Comparison of ENCODE assay signal across 8 mouse cellular contexts in the genomic region with DNA sequence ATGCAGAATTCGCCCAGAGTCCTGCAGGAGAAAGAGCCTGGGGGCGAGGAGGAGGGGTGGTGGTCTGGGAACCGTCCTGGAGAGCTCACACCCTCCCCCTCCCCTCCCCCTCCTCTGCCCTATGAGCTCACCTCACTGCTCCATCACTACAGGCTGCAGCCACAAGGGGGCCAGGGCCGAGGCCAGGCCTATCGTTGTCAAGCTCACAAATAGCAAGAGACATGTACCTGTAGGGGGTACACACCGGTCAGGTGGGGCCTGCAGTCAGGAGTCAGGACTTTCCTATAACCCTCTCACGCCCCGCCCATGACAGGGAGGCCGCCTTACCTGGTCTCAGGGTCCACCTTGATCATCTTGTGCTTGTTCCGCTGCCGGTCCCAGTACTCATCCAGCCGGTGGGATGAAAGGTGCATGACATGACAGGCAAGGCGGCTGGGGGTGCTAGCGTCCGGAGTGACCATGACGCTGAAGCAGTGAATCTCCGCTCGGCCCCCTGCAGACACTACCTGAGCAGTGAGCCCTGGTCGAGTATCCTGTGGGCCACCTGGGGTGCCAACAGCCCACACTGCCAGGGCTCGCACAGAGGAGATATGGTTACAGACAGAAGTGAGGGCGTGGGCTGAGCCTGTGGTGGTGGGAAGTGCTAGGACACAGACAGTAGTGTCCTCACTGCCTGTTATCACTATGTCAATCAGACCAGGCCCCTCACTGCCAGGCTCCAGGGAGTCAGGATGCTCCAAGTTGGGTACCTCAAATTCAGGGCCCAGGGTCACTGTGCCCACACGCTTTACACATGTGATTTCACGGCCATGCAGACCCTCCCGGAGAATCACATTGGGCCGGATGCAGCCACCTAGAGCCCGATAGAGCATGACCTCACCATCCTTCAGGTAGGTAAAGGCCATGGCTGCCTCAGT. TPM values are rescaled to one million over a fixed set of nuclear protein-coding genes. Genes with fewer than 3 reads are reported as not detected.
DNase-seq lines count a peak whose midpoint lies in the region; ATAC-seq and TF ChIP-seq lines count a peak whose summit lies in the region.

No protein-coding gene starts in this region.

- peak; percentile 44 to 71 (median 63); a peak in 5 of 6 replicates for TF ChIP-seq CTCF in MEL (IDR thresholded peaks at IDR 0.05 in 2 of 3, conservative IDR thresholded peaks at IDR 0.05 in 1 of 3; ENCODE audit: control insufficient read depth in 1 of 3, insufficient read depth in 1 of 3, low read depth in 2 of 3, low read length in 3 of 3, poor library complexity in 1 of 3, severe bottlenecking in 1 of 3)
- TF ChIP-seq CTCF in cerebellum, adult 2 months (IDR thresholded peaks at IDR 0.05; ENCODE audit: borderline replicate concordance, insufficient read depth, low read depth, low read length) = peak; percentile 50

- H3K27me3 ChIP-seq in MEL (ENCODE audit: control insufficient read depth in 1 of 2, insufficient read depth in 2 of 2, low read length in 2 of 2) = no peaks in the 10 kb centered on the region
- H3K27me3 ChIP-seq in cerebellum, adult 2 months (ENCODE audit: control insufficient read depth, insufficient read depth, low read length) = no peaks in the 10 kb centered on the region
- no peaks in the 10 kb centered on the region for H3K27me3 ChIP-seq in lung, embryonic 15.5 days
- H3K27me3 ChIP-seq in splenic B cell, adult 2 months (ENCODE audit: control insufficient read depth, insufficient read depth, low read length, poor library complexity, severe bottlenecking) = no peaks in the 10 kb centered on the region

- no peak overlapping the region for H3K4me2 ChIP-seq in lung, embryonic 15.5 days

- peaks cover 17% of the 10 kb centered on the region for H3K79me2 ChIP-seq in MEL (ENCODE audit: control insufficient read depth, insufficient read depth, low read length, poor library complexity)

- peak; percentile 33 for TF ChIP-seq RAD21 in MEL (IDR thresholded peaks at IDR 0.05; ENCODE audit: low read depth, low read length)

- ATAC-seq in lung, embryonic 15.5 days (ENCODE audit: borderline replicate concordance, extremely low read depth, low FRiP score, low TSS enrichment) = no peak

- no peaks in the 10 kb centered on the region for H3K9me3 ChIP-seq in MEL (replicated peaks; ENCODE audit: insufficient read depth, low read length)
- no peaks in the 10 kb centered on the region for H3K9me3 ChIP-seq in lung, embryonic 15.5 days

- no peak for TF ChIP-seq POLR2A in MEL (IDR thresholded peaks at IDR 0.05; ENCODE audit: control insufficient read depth in 1 of 2, insufficient read depth in 1 of 2, low read depth in 1 of 2, low read length in 2 of 2, poor library complexity in 1 of 2)
- TF ChIP-seq POLR2A in cerebellum, adult 2 months (IDR thresholded peaks at IDR 0.05; ENCODE audit: borderline replicate concordance, insufficient read depth, low read length) = no peak

- H3K27ac ChIP-seq in MEL (ENCODE audit: control insufficient read depth, low read depth, low read length) = no peak overlapping the region
- no peak overlapping the region for H3K27ac ChIP-seq in cerebellum, adult 2 months (ENCODE audit: insufficient read depth, low read length)
- 0 out of 2 replicates have a peak overlapping the region, but pooled peaks have one; percentile 10 for H3K27ac ChIP-seq in lung, embryonic 15.5 days

- H3K4me1 ChIP-seq in MEL (ENCODE audit: control insufficient read depth in 1 of 2, insufficient read depth in 2 of 2, low read length in 2 of 2) = peaks cover 0 to 13% of the 10 kb centered on the region in 2 experiments; a peak in 3 of 4 replicates
- H3K4me1 ChIP-seq in cerebellum, adult 2 months (ENCODE audit: control insufficient read depth, insufficient read depth, low read length) = peaks cover 5% of the 10 kb centered on the region
- H3K4me1 ChIP-seq in lung, embryonic 15.5 days = peaks cover 42% of the 10 kb centered on the region

- peak; percentile 67 to 71 for DNase-seq in layer of hippocampus, postnatal 10 days (ENCODE audit: low spot score in 2 of 2)
- no peak for DNase-seq in layer of hippocampus, postnatal 36 days
- peak; percentile 66 for DNase-seq in MEL (ENCODE audit: low read depth, low spot score)
- peak; percentile 56 to 57 for DNase-seq in cerebellum, adult 2 months
- DNase-seq in heart, postnatal 4 days = peak; percentile 82
- peak; percentile 76 for DNase-seq in splenic B cell, adult 2 months (ENCODE audit: low read depth, low spot score)
- no peak for DNase-seq in layer of hippocampus, postnatal 25 days (ENCODE audit: extremely low spot score in 1 of 2, low spot score in 1 of 2)

- H3K36me3 ChIP-seq in MEL (ENCODE audit: control insufficient read depth in 1 of 2, insufficient read depth in 2 of 2, low read length in 2 of 2) = peaks cover 0 to 4% of the 10 kb centered on the region in 2 experiments; a peak in 3 of 4 replicates
- H3K36me3 ChIP-seq in lung, embryonic 15.5 days = peaks cover 54% of the 10 kb centered on the region
- peaks cover 7% of the 10 kb centered on the region for H3K36me3 ChIP-seq in splenic B cell, adult 2 months (ENCODE audit: control insufficient read depth, insufficient read depth, low read length, poor library complexity, severe bottlenecking)

- no peak for TF ChIP-seq EP300 in MEL (IDR thresholded peaks at IDR 0.05; ENCODE audit: low read depth in 1 of 2, low read length in 2 of 2)

- WGBS in cerebellum, adult 2 months = 49% methylated on average over 26 of the region's 26 CpGs
- WGBS in lung, embryonic 15.5 days = 53% methylated on average over 26 of the region's 26 CpGs

- H3K4me3 ChIP-seq in MEL (ENCODE audit: control insufficient read depth in 1 of 2, insufficient read depth in 1 of 2, low read depth in 2 of 2, low read length in 2 of 2) = no peak overlapping the region
- H3K4me3 ChIP-seq in cerebellum, adult 2 months (replicated peaks; ENCODE audit: insufficient read depth, low read depth, low read length) = no peak overlapping the region
- no peak overlapping the region for H3K4me3 ChIP-seq in lung, embryonic 15.5 days

- H3K9ac ChIP-seq in MEL (ENCODE audit: control insufficient read depth, low read depth, low read length, poor library complexity, severe bottlenecking) = no peak overlapping the region
- no peak overlapping the region for H3K9ac ChIP-seq in lung, embryonic 15.5 days

TF ChIP-seq in MEL, 35 proteins besides CTCF, POLR2A, EP300 and RAD21 (continues in another document):
- TF ChIP-seq MYC (IDR thresholded peaks at IDR 0.05; ENCODE audit: low read depth, low read length) = no peak
- no peak for TF ChIP-seq CHD2 (IDR thresholded peaks at IDR 0.05; ENCODE audit: low read length)

RNA-seq across cellular contexts. Expression of a gene that starts 4.3 kb away (rescaled TPM):
- 10 to 100 TPM; 74.3 to 83.8 TPM for total RNA-seq in layer of hippocampus, postnatal 10 days (2021)
- total RNA-seq in layer of hippocampus, postnatal 36 days (2021) = 100 to 1,000 TPM in 1 of 2 experiments, 10 to 100 TPM in 1; 98.7 to 109 TPM
- 64.9 and 85.8 TPM in 2 replicates for total RNA-seq in MEL (2012; rRNA removed)
- polyA plus RNA-seq in MEL (2012; ENCODE audit: insufficient read depth in 1 of 2, insufficient read length in 2 of 2, low read depth in 1 of 2, low replicate concordance in 2 of 2, missing spikeins in 1 of 2) = 100 to 1,000 TPM in 1 of 2 experiments, not detected in 1; 126 TPM
- polyA plus RNA-seq in cerebellum, adult 2 months (2012; rRNA removed) = 215 and 239 TPM in 2 replicates
- 10 to 100 TPM; 20.6 to 21.6 TPM for total RNA-seq in heart, postnatal 4 days (2021)
- polyA plus RNA-seq in lung, embryonic 15.5 days (2015; fragmentation: Nextera tagmentation; extraction: Ambion mirVana) = 139 and 150 TPM in 2 replicates
- 100 to 1,000 TPM in 1 of 2 experiments, 10 to 100 TPM in 1; 95.4 to 107 TPM for total RNA-seq in layer of hippocampus, postnatal 25 days (2021)

RNA-seq across cellular contexts. Expression of a gene that starts 4.5 kb away (rescaled TPM):
- 100 to 1,000 TPM; 239 to 247 TPM for total RNA-seq in layer of hippocampus, postnatal 10 days (2021)
- total RNA-seq in layer of hippocampus, postnatal 36 days (2021) = 100 to 1,000 TPM; 106 to 107 TPM
- 43.2 and 43.5 TPM in 2 replicates for total RNA-seq in MEL (2012; rRNA removed)
- 10 to 100 TPM in 1 of 2 experiments, not detected in 1; 44.9 TPM for polyA plus RNA-seq in MEL (2012; ENCODE audit: insufficient read depth in 1 of 2, insufficient read length in 2 of 2, low read depth in 1 of 2, low replicate concordance in 2 of 2, missing spikeins in 1 of 2)
- polyA plus RNA-seq in cerebellum, adult 2 months (2012; rRNA removed) = 97.4 and 107 TPM in 2 replicates
- 10 to 100 TPM; 36.6 to 40.0 TPM for total RNA-seq in heart, postnatal 4 days (2021)
- 131 and 134 TPM in 2 replicates for polyA plus RNA-seq in lung, embryonic 15.5 days (2015; fragmentation: Nextera tagmentation; extraction: Ambion mirVana)
- total RNA-seq in layer of hippocampus, postnatal 25 days (2021) = 100 to 1,000 TPM; 116 to 134 TPM

RNA-seq across cellular contexts. Expression of a gene that starts 6.8 kb away (rescaled TPM):
- total RNA-seq in layer of hippocampus, postnatal 10 days (2021) = 10 to 100 TPM; 59.6 to 63.4 TPM
- 10 to 100 TPM; 52.6 to 66.3 TPM for total RNA-seq in layer of hippocampus, postnatal 36 days (2021)
- 38.0 and 42.7 TPM in 2 replicates for total RNA-seq in MEL (2012; rRNA removed)
- 10 to 100 TPM in 1 of 2 experiments, not detected in 1; 66.8 TPM for polyA plus RNA-seq in MEL (2012; ENCODE audit: insufficient read depth in 1 of 2, insufficient read length in 2 of 2, low read depth in 1 of 2, low replicate concordance in 2 of 2, missing spikeins in 1 of 2)
- 63.0 and 69.3 TPM in 2 replicates for polyA plus RNA-seq in cerebellum, adult 2 months (2012; rRNA removed)
- 10 to 100 TPM; 57.0 to 64.2 TPM for total RNA-seq in heart, postnatal 4 days (2021)
- 49.2 and 49.4 TPM in 2 replicates for polyA plus RNA-seq in lung, embryonic 15.5 days (2015; fragmentation: Nextera tagmentation; extraction: Ambion mirVana)
- total RNA-seq in layer of hippocampus, postnatal 25 days (2021) = 10 to 100 TPM; 54.3 to 70.4 TPM

RNA-seq across cellular contexts. Expression of a gene that starts 13.9 kb away (rescaled TPM):
- 10 to 100 TPM; 78.2 to 83.9 TPM for total RNA-seq in layer of hippocampus, postnatal 10 days (2021)
- total RNA-seq in layer of hippocampus, postnatal 36 days (2021) = 10 to 100 TPM; 63.4 to 68.4 TPM
- 488 and 550 TPM in 2 replicates for total RNA-seq in MEL (2012; rRNA removed)
- 100 to 1,000 TPM in 1 of 2 experiments, not detected in 1; 519 TPM for polyA plus RNA-seq in MEL (2012; ENCODE audit: insufficient read depth in 1 of 2, insufficient read length in 2 of 2, low read depth in 1 of 2, low replicate concordance in 2 of 2, missing spikeins in 1 of 2)
- 70.6 and 76.9 TPM in 2 replicates for polyA plus RNA-seq in cerebellum, adult 2 months (2012; rRNA removed)
- total RNA-seq in heart, postnatal 4 days (2021) = 10 to 100 TPM; 77.5 to 79.6 TPM
- polyA plus RNA-seq in lung, embryonic 15.5 days (2015; fragmentation: Nextera tagmentation; extraction: Ambion mirVana) = 178 TPM in 2 replicates
- total RNA-seq in layer of hippocampus, postnatal 25 days (2021) = 10 to 100 TPM; 60.1 to 62.8 TPM

RNA-seq across cellular contexts. Expression of a gene that starts 23.4 kb away (rescaled TPM):
- total RNA-seq in layer of hippocampus, postnatal 10 days (2021) = 10 to 100 TPM; 48.7 to 49.0 TPM
- 10 to 100 TPM; 93.1 to 93.2 TPM for total RNA-seq in layer of hippocampus, postnatal 36 days (2021)
- total RNA-seq in MEL (2012; rRNA removed) = 0.08 and 0.10 TPM in 2 replicates
- under 1 TPM in 1 of 2 experiments, not detected in 1; 0.22 TPM for polyA plus RNA-seq in MEL (2012; ENCODE audit: insufficient read depth in 1 of 2, insufficient read length in 2 of 2, low read depth in 1 of 2, low replicate concordance in 2 of 2, missing spikeins in 1 of 2)
- polyA plus RNA-seq in cerebellum, adult 2 months (2012; rRNA removed) = 102 and 105 TPM in 2 replicates
- 10 to 100 TPM; 13.2 to 13.4 TPM for total RNA-seq in heart, postnatal 4 days (2021)
- 7.7 and 7.9 TPM in 2 replicates for polyA plus RNA-seq in lung, embryonic 15.5 days (2015; fragmentation: Nextera tagmentation; extraction: Ambion mirVana)
- total RNA-seq in layer of hippocampus, postnatal 25 days (2021) = 10 to 100 TPM; 92.0 to 97.8 TPM

Comparison
In these comparisons a context has a peak if more than half of its experiments do, and no peak if none do; other contexts are left out.
1. DNase-seq: peak in layer of hippocampus, postnatal 10 days (2 of 2), MEL (single experiment), cerebellum, adult 2 months (2 of 2), heart, postnatal 4 days (single experiment) and splenic B cell, adult 2 months (single experiment); none in layer of hippocampus, postnatal 36 days (0 of 2) and layer of hippocampus, postnatal 25 days (0 of 2).